Mouse (Mus musculus) bone marrow macrophage, adult 2 months (primary cell): ENCODE results near the gene Pgm2l1.

ENCODE experiments used
- CTCF ChIP-seq: IDR thresholded peaks from 2 replicates; pipeline ENCODE4 v1.5.1; 2012; ENCODE audit warnings: low read depth, mild to moderate bottlenecking, low read length, moderate library complexity
- POLR2A ChIP-seq: IDR thresholded peaks from 2 replicates; pipeline ENCODE4 v1.6.1; 2012; ENCODE audit warnings: mild to moderate bottlenecking, low read depth, low read length, borderline replicate concordance

DNA sequence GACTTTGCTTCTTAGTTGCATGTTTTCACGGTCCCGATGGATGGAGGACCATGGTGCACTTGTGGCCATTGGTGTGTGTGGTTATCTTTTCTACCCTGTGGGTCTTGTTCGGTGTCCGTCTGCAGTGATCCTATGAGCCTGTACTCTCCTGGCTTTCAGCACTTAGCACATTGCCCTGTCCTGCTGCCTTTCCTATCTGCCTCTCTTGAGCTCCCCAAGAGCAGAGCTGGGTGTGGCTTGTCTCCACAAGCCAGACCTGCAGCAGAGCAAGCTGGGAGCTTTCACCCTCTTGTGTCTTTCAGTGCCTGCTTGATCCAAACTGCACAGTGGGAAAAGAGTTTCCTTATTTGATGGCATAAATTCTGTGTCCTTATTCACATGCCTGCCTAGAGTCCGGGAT, 90.3 kb downstream of the Pgm2l1 start:
- TF ChIP-seq POLR2A = no peak
- TF ChIP-seq CTCF = no peak
